Mouse (Mus musculus): ENCODE measurements around the gene Gpd2. TPM values are rescaled to one million over a fixed set of nuclear protein-coding genes. Genes with fewer than 3 reads are reported as not detected.

Gene Gpd2
- 22.8 TPM for polyA plus RNA-seq (2014; fragmentation: Illumina TruSeq; extraction: RNeasy Lipid Tissue Mini Kit (QIAGEN cat#74804); ENCODE audit: low read depth, low replicate concordance)

DNA sequence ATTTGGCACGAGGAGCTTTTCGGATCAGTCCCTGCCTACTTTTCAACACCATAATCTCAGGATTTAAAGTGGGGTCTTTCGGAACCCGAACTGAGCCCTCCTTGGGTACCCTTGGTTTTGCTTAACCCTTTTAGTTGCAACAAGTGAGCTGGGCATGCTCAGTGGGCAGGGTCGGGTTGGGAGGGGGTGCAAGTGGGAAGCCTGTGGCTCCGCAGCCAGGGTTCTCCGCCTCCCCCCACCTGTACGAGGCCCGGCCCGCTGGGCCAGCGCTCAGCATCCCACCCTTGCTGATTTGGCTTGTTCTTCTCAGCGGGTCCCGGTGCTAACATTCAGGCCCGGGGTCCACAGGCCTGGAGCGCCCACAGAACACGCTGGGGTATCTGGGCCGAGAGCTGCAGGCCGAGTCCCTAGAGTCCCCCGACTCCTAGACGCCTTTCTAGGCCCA lies at the start of gene Gpd2:
Gpd2 (plus strand) TSS at position 161 of the 445 bp plus-strand sequence.

Other genes starting within 250 kb of the Gpd2 start
- 2.6 TPM for gene Nr4a2, start 113.6 kb upstream of the Gpd2 start, polyA plus RNA-seq (2014; fragmentation: Illumina TruSeq; extraction: RNeasy Lipid Tissue Mini Kit (QIAGEN cat#74804); ENCODE audit: low read depth, low replicate concordance)

Data from adipose tissue, adult 10 weeks (tissue).